Mouse (Mus musculus) stomach, postnatal 0 days (tissue): ENCODE data around the gene Zbtb33.

ENCODE experiments used
- CTCF ChIP-seq: IDR thresholded peaks from 2 replicates; pipeline ENCODE4 v1.5.1; 2016; ENCODE audit warnings: antibody characterized with exemption, low read depth, mild to moderate bottlenecking, moderate library complexity
- EP300 ChIP-seq: optimal IDR thresholded peaks from 2 replicates; pipeline ENCODE3; 2016; ENCODE audit warnings: antibody characterized with exemption

- no peak for TF ChIP-seq CTCF
- TF ChIP-seq EP300 = no peak
These were observed 33.2 kb downstream of the Zbtb33 start for GRCm38 (mm10) chrX:38222757-38223156.
